23 mouse cellular contexts compared by ENCODE assay signal in genomic region chr4:82636658-82637057, GRCm38 (mm10).
DNase-seq lines count a peak whose midpoint lies in the region; ATAC-seq and TF ChIP-seq lines count a peak whose summit lies in the region.
"Had no signal": no experiment of that assay in that cellular context is flagged by ENCODE, and none has a peak within 500 bp of the region (broad histone marks: within the 10 kb centered on the region; RNA-seq: fewer than 3 reads in every experiment).

No protein-coding gene starts in this region.

- no peak for TF ChIP-seq CTCF in forebrain, postnatal 0 days (IDR thresholded peaks at IDR 0.05; ENCODE audit: low read depth)

- H3K4me3 ChIP-seq in forebrain, embryonic 13.5 days, result no peak overlapping the region
- no peak overlapping the region for H3K4me3 ChIP-seq in forebrain, postnatal 0 days (ENCODE audit: low read depth, low read length)
- no peak overlapping the region for H3K4me3 ChIP-seq in forebrain, embryonic 16.5 days (replicated peaks; ENCODE audit: low read length)
- H3K4me3 ChIP-seq in forebrain, embryonic 11.5 days (ENCODE audit: low read depth, low read length), result no peak overlapping the region
- no peak overlapping the region for H3K4me3 ChIP-seq in hindbrain, embryonic 11.5 days (ENCODE audit: low read depth, low read length)
- H3K4me3 ChIP-seq: embryonic facial prominence, embryonic 12.5 days; embryonic facial prominence, embryonic 15.5 days; hindbrain, embryonic 10.5 days; hindbrain, embryonic 15.5 days had no signal

- H3K27me3 ChIP-seq in forebrain, embryonic 13.5 days, result no peaks in the 10 kb centered on the region
- H3K27me3 ChIP-seq in forebrain, postnatal 0 days (ENCODE audit: insufficient read depth, low read length), result no peaks in the 10 kb centered on the region
- H3K27me3 ChIP-seq in forebrain, embryonic 16.5 days (replicated peaks; ENCODE audit: control insufficient read depth, insufficient read depth, low read length), result no peaks in the 10 kb centered on the region
- H3K27me3 ChIP-seq in forebrain, embryonic 11.5 days (ENCODE audit: control insufficient read depth, insufficient read depth, low read length), result no peaks in the 10 kb centered on the region
- no peaks in the 10 kb centered on the region for H3K27me3 ChIP-seq in hindbrain, embryonic 11.5 days (ENCODE audit: control insufficient read depth, insufficient read depth, low read length)
- H3K27me3 ChIP-seq: embryonic facial prominence, embryonic 12.5 days; embryonic facial prominence, embryonic 15.5 days; hindbrain, embryonic 15.5 days; Patski had no signal

- H3K36me3 ChIP-seq in forebrain, embryonic 13.5 days (ENCODE audit: poor library complexity, severe bottlenecking), result no peaks in the 10 kb centered on the region
- H3K36me3 ChIP-seq in forebrain, postnatal 0 days (ENCODE audit: insufficient read depth), result no peaks in the 10 kb centered on the region
- no peaks in the 10 kb centered on the region for H3K36me3 ChIP-seq in forebrain, embryonic 16.5 days (ENCODE audit: control insufficient read depth, insufficient read depth)
- H3K36me3 ChIP-seq in forebrain, embryonic 11.5 days (ENCODE audit: control insufficient read depth, insufficient read depth, low read length), result no peaks in the 10 kb centered on the region
- no peaks in the 10 kb centered on the region for H3K36me3 ChIP-seq in hindbrain, embryonic 11.5 days (ENCODE audit: control insufficient read depth, insufficient read depth, low read length)
- H3K36me3 ChIP-seq: embryonic facial prominence, embryonic 12.5 days; embryonic facial prominence, embryonic 15.5 days; hindbrain, embryonic 10.5 days; hindbrain, embryonic 15.5 days had no signal

- 20% methylated on average over 5 of the region's 5 CpGs for WGBS in forebrain, embryonic 13.5 days
- 28% methylated on average over 5 of the region's 5 CpGs for WGBS in forebrain, postnatal 0 days
- 18% methylated on average over 5 of the region's 5 CpGs for WGBS in forebrain, embryonic 16.5 days
- 29% methylated on average over 5 of the region's 5 CpGs for WGBS in forebrain, embryonic 11.5 days
- 77% methylated on average over 5 of the region's 5 CpGs for WGBS in hindbrain, embryonic 11.5 days

- H3K4me2 ChIP-seq in forebrain, embryonic 13.5 days, result no peak overlapping the region
- H3K4me2 ChIP-seq in forebrain, postnatal 0 days (ENCODE audit: low read depth), result no peak overlapping the region
- H3K4me2 ChIP-seq in forebrain, embryonic 16.5 days (ENCODE audit: low read length), result no peak overlapping the region
- H3K4me2 ChIP-seq in forebrain, embryonic 11.5 days (ENCODE audit: low read depth, low read length, severe bottlenecking), result no peak overlapping the region
- H3K4me2 ChIP-seq in hindbrain, embryonic 11.5 days (replicated peaks; ENCODE audit: low read depth, low read length), result no peak overlapping the region
- H3K4me2 ChIP-seq: embryonic facial prominence, embryonic 12.5 days; embryonic facial prominence, embryonic 15.5 days; heart, embryonic 11.5 days; hindbrain, embryonic 15.5 days had no signal

- no peak overlapping the region for H3K9ac ChIP-seq in forebrain, embryonic 13.5 days
- H3K9ac ChIP-seq in forebrain, postnatal 0 days, result no peak overlapping the region
- no peak overlapping the region for H3K9ac ChIP-seq in forebrain, embryonic 16.5 days (replicated peaks; ENCODE audit: low read depth, low read length)
- no peak overlapping the region for H3K9ac ChIP-seq in forebrain, embryonic 11.5 days (ENCODE audit: low read length)
- H3K9ac ChIP-seq in hindbrain, embryonic 11.5 days (ENCODE audit: low read depth, low read length), result no peak overlapping the region
- H3K9ac ChIP-seq: embryonic facial prominence, embryonic 12.5 days; embryonic facial prominence, embryonic 15.5 days; hindbrain, embryonic 15.5 days had no signal

- no peaks in the 10 kb centered on the region for H3K9me3 ChIP-seq in forebrain, embryonic 13.5 days (replicated peaks)
- no peaks in the 10 kb centered on the region for H3K9me3 ChIP-seq in forebrain, postnatal 0 days (ENCODE audit: low read length)
- no peaks in the 10 kb centered on the region for H3K9me3 ChIP-seq in forebrain, embryonic 16.5 days (ENCODE audit: control insufficient read depth, low read length)
- H3K9me3 ChIP-seq in forebrain, embryonic 11.5 days (ENCODE audit: control insufficient read depth, low read length), result no peaks in the 10 kb centered on the region
- H3K9me3 ChIP-seq in hindbrain, embryonic 11.5 days (ENCODE audit: control insufficient read depth, low read length), result no peaks in the 10 kb centered on the region
- H3K9me3 ChIP-seq: embryonic facial prominence, embryonic 12.5 days; embryonic facial prominence, embryonic 15.5 days; hindbrain, embryonic 10.5 days; hindbrain, embryonic 15.5 days had no signal

- DNase-seq in forebrain, postnatal 0 days, result no peak
- no peak for DNase-seq in forebrain, embryonic 11.5 days (ENCODE audit: low spot score)
- peak; percentile 13 for DNase-seq in MN1 (ENCODE audit: low spot score)
- peak; percentile 84 for DNase-seq in retina, postnatal 1 day
- no peak for DNase-seq in hindbrain, embryonic 11.5 days (ENCODE audit: low spot score)
- DNase-seq: adrenal gland, postnatal 10 days; adrenal gland, postnatal 36 days; cerebellum, adult 11 months; cerebellum, adult 2 months; cerebellum, adult 9-11 months; cerebellum, postnatal 25 days; gastrocnemius, postnatal 10 days; gastrocnemius, postnatal 36 days; heart, postnatal 36 days had no signal

- peaks cover 11% of the 10 kb centered on the region; the same call in 1 of the 2 replicates for H3K4me1 ChIP-seq in forebrain, embryonic 13.5 days
- no peaks in the 10 kb centered on the region for H3K4me1 ChIP-seq in forebrain, postnatal 0 days (ENCODE audit: insufficient read depth)
- H3K4me1 ChIP-seq in forebrain, embryonic 16.5 days (replicated peaks; ENCODE audit: control insufficient read depth, insufficient read depth, low read length), result peaks cover 6% of the 10 kb centered on the region
- no peaks in the 10 kb centered on the region for H3K4me1 ChIP-seq in forebrain, embryonic 11.5 days (replicated peaks; ENCODE audit: control insufficient read depth, insufficient read depth, low read length)
- H3K4me1 ChIP-seq in hindbrain, embryonic 11.5 days (replicated peaks; ENCODE audit: control insufficient read depth, insufficient read depth, low read length), result no peaks in the 10 kb centered on the region
- H3K4me1 ChIP-seq: embryonic facial prominence, embryonic 12.5 days; embryonic facial prominence, embryonic 15.5 days; hindbrain, embryonic 10.5 days; hindbrain, embryonic 15.5 days had no signal

- 0 out of 2 replicates have a peak overlapping the region, but pooled peaks have one; percentile 60 for H3K27ac ChIP-seq in forebrain, embryonic 13.5 days
- H3K27ac ChIP-seq in forebrain, postnatal 0 days (ENCODE audit: low read depth, low read length), result no peak overlapping the region
- H3K27ac ChIP-seq in forebrain, embryonic 16.5 days (ENCODE audit: low read length), result no peak overlapping the region
- no peak overlapping the region for H3K27ac ChIP-seq in forebrain, embryonic 11.5 days (ENCODE audit: low read depth, low read length)
- no peak overlapping the region for H3K27ac ChIP-seq in hindbrain, embryonic 11.5 days (ENCODE audit: low read depth, low read length)
- H3K27ac ChIP-seq: embryonic facial prominence, embryonic 12.5 days; embryonic facial prominence, embryonic 15.5 days; hindbrain, embryonic 10.5 days; hindbrain, embryonic 15.5 days had no signal

- ATAC-seq in forebrain, embryonic 13.5 days, result 0 out of 2 replicates have a peak, but pooled peaks have one; percentile 33
- ATAC-seq in forebrain, postnatal 0 days, result no peak
- 0 out of 2 replicates have a peak, but pooled peaks have one; percentile 40 for ATAC-seq in forebrain, embryonic 16.5 days
- no peak for ATAC-seq in forebrain, embryonic 11.5 days (replicated peaks; ENCODE audit: low FRiP score)
- no peak for ATAC-seq in hindbrain, embryonic 11.5 days (ENCODE audit: low FRiP score)
- ATAC-seq: intestine, postnatal 0 days had no signal

Comparison
In these comparisons a context has a peak if more than half of its experiments do, and no peak if none do; other contexts are left out.
1. ATAC-seq: peak in forebrain, embryonic 13.5 days (single experiment) and forebrain, embryonic 16.5 days (single experiment); none in forebrain, postnatal 0 days (single experiment), forebrain, embryonic 11.5 days (single experiment) and hindbrain, embryonic 11.5 days (single experiment).
2. DNase-seq: peak in MN1 (single experiment) and retina, postnatal 1 day (single experiment); none in forebrain, postnatal 0 days (single experiment), forebrain, embryonic 11.5 days (single experiment) and hindbrain, embryonic 11.5 days (single experiment).